Mouse (Mus musculus): ENCODE data around the gene Olfr1396.

Olfr1396 gene

DNA sequence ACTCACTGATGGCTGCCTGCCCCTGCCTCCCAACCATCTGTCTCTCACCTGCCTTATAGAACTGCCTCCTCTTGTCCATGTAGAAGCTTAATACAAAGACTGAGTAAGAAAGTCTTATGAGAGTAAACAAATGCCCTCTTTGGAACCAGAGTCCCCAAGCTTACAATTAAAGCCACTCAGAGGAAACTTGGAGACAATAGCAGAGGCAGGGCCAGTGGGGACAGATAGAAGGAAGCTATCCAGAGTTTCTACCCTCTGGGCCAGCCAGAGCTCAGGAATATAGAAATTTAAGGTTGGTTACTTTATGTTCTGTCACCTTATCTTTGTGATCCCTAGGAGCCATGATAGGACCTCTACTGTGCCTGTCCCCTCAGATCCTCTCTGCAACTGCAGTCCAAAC is at the start of gene Olfr1396:
Gene Olfr1396 (minus strand): TSS at position 101 of the 400 bp plus-strand sequence.
- DNase-seq (ENCODE audit: inconsistent age in 2 of 2, low spot score in 1 of 2) = no peak

DNA sequence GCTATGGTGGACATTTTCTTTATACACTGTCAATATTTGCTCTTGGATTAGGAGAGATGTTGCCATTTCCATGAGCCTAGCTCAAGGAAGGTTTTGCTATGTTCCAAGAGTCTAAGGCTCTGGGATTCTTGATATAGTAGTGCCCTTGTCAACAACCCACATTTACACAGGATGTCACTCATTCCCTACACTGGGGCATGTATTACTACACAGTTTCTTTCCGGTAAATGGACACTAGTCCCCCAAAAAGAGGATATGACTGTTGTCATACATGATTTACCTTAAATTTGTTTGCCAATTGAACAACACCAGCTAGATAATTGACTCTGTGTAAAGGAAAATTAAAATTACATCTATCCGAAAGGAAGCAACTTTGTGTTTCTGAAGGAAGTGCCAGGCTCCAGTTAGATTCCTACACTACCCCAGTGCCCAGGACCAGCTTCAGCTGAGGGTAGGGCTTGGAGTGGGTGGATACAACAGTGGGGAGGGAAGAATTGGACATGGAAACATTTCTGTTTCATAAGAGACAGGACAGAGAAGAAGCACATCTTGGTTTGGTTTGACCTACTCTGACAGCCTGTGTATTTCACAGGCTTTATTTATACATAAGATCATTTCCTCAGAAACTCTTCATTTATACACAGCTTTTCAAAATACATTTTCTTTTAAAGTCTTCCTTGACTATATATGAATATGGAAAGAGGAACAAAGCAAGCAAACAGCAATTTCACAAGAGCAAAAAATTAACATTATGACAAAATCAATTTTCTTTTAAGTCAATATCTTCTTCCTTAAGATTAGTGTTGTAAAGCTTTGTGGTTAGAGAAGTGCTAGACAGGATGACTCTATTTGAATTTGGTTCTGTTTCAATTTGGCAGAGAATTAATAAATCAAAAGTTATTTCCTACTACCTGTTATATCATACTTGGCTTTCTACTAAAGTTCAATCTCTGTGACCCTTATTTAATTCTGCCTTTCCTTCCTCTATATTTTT is 42.4 kb upstream of the Olfr1396 start:
- DNase-seq (ENCODE audit: inconsistent age in 2 of 2, low spot score in 1 of 2) = no peak

DNA sequence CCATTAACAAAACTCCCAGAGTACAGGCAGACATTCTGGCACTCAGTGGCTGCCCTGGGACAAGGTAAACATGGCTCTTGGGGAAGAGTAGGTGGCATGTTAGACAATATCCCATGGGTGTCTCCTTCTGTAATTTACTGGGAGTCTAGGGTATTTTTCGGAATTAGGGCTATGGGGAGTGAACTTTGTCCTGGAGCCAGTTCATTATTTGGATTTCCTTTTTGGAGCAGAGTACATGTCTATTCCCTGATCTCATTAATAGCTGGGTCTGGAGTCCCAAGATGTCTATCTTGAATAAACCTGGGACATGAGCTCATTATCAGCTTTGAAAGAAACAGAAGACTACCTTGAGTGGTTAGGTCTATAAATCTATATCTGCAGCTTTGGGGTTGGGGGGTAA is 39.4 kb upstream of the Olfr1396 start, which contains the start of gene Olfr1394:
Gene Olfr1394 (plus strand): TSS at position 301 of the 400 bp plus-strand sequence.
- no peak for DNase-seq (ENCODE audit: inconsistent age in 2 of 2, low spot score in 1 of 2)

DNA sequence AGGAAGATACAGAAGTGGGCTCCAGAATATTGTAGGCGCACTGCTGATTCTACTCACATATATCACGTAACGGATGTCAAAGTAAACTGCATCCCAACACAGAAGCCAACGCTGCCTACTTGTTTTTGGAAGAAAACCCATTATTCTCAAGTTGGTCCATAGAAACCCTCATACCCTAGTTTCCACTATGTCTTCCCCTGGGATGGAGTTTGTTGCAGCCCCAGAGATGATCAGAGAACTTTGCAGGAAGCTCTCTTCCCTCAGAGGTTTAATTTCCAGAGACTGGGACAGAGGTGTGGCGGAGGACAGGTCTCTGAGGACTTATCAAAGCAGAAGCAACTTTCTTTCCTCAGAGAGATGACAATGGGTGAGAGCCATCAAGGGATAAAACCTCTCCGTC is 27.3 kb upstream of the Olfr1396 start, which contains the start of gene Olfr1395:
Gene Olfr1395 (plus strand): TSS at position 301 of the 400 bp plus-strand sequence.
- DNase-seq (ENCODE audit: inconsistent age in 2 of 2, low spot score in 1 of 2) = no peak

DNA sequence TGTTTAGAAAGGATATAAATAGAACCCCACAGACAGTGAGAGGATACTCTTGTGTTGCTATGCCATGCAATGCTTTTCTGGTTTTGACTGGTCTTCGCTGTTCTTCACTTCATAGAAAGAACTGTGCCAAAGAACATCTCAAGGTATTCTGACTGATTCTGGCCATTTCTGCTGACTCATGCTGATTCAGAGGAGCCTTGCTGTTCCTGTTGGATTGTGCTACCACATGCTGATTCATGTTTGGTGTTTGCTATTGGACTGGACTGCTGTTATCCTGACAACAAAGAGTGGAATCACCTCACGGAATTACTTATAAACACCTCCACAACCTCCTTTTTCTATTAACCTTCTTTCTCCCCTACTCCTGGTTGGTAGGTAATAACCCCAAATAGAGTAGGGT is 9.5 kb upstream of the Olfr1396 start:
- no peak for DNase-seq (ENCODE audit: inconsistent age in 2 of 2, low spot score in 1 of 2)

DNA sequence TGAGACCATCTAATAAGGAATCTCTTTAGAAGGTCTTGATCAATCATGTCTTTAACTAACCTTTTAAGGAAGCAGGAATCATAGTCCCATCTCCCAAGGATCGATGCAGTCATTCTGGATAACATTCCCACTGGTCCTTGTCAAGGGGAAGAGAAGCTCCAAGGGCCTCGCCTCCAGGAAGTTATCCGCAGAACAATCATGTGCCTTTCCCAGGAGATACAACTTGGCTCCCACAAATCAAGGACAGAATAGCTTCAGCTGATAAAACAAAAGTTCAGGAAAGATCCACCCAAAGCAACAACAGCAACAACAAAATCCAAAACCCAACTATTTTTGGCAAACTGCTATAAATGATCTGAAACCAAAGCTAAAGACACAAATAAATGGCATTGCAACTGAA is 5.0 kb upstream of the Olfr1396 start:
- no peak for DNase-seq (ENCODE audit: inconsistent age in 2 of 2, low spot score in 1 of 2)

DNA sequence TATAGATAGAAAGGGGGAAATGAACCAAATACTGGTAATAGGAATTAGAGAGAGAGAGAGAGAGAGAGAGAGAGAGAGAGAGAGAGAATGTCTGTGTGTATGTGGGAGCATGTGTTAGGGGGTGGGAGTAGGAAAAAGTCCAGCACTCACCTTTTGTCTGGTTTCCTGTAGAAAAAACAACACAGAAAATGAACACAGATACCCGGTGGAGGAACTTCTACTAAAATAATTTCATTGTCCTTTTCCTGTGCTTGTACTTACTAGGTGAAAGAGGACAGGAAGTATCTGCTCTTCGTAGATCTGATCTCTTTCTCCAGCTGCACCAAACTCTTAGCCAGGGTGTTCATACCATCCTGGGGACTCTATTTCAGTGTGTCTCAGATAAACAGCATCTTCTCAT is 516 bp downstream of the Olfr1396 start:
- no peak for DNase-seq (ENCODE audit: inconsistent age in 2 of 2, low spot score in 1 of 2)

DNA sequence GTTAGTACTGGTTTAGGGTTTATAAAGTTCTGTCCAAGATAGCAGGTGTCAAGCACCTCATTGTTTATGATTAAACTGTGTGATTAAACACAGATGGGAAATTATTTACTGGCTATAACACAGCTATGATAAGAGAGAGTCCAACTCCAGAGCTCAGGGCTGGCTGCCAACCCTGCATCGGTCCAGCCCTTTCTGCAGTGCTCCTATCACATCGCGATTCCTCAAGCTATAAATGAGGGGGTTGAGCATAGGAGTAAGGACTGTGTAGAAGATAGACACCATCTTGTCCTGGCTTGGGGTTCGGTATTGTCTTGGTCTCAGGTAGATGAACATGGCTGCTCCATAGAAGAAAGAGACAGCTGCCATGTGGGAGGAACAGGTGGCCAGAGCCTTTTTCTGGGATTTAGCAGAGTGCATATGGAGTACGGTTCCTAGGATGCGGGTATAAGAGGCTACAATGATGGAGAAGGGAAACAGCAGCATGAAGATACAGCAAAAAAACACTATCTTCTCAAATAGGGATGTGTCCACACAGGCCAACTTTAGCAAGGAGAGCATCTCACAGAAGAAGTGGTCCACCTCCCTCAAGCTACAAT is 2.0 kb downstream of the Olfr1396 start:
- no peak for DNase-seq (ENCODE audit: inconsistent age in 2 of 2, low spot score in 1 of 2)

DNA sequence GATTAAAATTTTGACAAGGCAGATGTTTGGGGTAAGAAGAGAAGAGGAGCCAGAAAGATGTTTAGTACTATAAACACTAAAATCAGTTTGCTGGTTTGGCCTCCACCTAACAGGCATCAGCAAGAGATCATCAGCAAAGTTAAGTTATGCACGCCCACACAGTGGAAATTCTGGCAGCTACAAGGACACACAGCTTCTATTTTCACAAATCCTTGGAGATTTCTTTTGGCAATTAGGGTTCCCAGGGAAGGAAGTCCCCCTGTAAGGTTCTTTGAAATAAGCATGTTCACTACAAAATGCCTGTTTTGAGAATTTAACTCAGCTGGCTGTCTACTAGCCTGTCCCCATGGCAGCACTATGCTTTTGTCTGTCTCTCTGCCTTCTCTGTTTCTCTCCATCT is 3.7 kb downstream of the Olfr1396 start:
- DNase-seq (ENCODE audit: inconsistent age in 2 of 2, low spot score in 1 of 2) = no peak

DNA sequence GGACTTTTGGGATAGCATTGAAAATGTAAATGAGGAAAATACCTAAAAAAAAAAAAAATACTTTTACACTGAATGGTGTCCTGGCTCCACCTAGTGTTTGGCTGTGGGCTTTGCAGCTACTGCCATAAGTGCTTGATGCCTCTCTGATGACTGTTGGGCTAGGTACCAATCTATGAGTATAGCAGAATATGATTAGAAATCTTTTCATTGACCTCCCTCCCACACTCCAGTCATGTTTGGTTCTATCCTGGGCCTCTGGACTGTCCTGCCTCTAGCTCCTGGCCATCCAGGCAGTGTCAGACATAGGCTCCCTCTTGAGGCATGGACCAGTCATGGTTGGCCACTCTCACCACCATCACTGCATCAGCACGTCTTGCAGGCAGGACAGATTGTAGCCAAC is 5.8 kb downstream of the Olfr1396 start:
- peak in 1 of 2 experiments; percentile 68 for DNase-seq (ENCODE audit: inconsistent age in 2 of 2, low spot score in 1 of 2)

DNA sequence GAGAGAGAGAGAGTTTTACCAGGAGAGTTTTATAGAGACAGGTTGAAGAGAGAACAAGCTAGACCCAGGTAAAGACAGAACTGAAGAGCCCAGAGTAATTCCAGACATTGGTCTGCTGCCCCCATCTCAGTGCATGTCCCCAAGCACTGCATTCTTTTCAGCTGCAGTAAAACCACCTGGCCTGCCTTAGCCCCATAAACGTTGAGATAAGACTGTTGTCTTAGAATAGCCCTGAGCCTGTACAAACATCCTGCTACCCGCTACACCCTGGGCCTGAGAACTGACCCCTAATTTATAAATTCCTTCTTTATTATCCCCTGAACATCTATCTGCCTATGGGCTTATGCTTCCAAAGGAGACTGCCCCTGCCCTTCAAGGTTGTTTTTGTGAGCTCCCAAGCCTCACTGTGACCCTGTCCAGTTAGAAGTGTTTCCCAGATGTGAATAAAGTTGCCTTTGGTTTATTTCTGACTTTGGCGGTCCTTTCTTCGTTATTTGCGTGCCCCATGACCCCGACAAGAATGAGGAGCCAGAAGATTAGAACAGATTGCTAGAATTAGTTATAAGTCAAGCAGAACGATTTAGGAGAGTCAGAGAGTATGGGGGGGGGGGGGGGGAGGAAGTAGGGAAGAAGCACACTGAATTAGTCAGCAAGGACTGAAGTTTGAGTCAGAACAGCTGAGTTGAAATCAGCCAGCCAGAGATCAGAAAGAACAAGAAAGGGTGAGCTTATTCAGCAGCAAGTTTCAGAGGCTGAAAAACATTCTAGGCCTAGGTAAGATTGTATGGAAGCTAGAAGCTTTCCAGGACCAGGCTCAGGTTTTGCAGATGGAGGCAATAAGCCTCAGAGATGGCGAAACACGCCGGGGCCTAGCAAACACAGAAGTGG is 6.8 kb downstream of the Olfr1396 start:
- peak in 1 of 2 experiments; percentile 63 for DNase-seq (ENCODE audit: inconsistent age in 2 of 2, low spot score in 1 of 2)

DNA sequence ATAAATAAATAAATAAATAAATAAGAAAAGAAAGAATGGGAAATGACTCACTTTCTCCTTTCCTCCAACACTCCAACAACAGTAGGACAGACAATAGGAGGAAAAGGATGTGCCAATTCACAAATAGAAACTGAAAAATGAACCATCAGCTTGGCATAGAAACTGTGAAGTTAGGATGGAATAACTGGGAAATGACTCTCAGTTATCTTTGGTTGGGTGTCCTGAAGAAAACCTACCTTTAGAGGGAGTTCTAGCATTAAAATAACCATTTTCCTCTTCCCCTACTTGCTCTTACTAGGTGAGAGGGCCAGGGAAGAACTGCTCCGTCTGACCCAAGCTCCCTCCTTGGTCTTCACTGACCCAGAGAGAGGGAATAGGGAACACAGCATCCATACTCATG is 8.9 kb downstream of the Olfr1396 start:
- peak in 1 of 2 experiments; percentile 47 for DNase-seq (ENCODE audit: inconsistent age in 2 of 2, low spot score in 1 of 2)

DNA sequence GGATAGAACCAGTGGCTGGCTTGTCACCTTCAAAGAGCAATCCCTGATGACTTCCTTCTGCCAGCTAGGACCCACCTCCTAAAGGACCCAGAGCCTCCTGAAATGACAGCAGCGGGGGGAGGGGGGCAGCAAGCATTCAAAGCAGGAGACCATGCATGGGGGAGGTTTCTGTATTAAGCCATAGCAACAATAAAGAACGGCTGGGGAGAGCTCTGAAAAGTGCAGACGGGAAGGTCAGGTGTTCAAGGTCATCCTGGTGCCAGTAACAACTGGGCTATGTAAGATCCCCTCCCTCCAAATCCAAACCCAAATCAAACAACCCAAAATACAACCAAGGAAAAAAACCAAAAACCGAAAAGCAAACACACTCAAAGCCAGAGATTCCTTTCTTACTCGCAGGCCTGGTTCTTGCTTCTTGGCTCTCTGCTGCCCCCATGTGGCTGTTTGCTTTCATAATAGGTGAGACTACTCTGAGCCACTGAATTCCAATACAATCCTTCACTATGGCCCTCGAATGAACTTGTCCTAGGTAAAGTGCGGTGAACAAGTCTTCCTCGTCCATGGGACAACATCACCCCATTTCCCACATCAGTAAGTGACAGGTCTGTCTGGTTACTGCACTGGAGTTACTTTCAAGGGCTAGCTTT is 11.5 kb downstream of the Olfr1396 start:
- peak; percentile 83 to 95 for DNase-seq (ENCODE audit: inconsistent age in 2 of 2, low spot score in 1 of 2)

DNA sequence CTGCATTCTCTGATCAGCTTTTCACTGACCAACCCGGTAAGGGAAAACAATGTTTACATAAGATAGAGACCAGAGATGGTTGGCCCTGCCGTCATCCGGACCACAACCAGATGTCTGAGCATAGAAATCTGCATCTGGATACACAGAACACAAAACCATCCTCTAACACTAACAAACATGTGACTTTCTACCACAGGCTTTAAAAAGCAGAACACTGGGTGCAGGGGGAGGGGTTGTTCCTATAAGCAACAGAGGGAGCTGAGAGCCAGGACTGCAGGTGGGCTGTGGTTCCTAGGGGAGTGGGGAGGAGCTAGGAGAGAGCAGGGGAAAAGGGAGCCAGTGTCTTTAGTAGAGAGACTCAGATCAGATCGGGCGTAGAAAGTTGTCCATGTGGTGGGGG is 13.2 kb downstream of the Olfr1396 start:
- no peak for DNase-seq (ENCODE audit: inconsistent age in 2 of 2, low spot score in 1 of 2)

DNA sequence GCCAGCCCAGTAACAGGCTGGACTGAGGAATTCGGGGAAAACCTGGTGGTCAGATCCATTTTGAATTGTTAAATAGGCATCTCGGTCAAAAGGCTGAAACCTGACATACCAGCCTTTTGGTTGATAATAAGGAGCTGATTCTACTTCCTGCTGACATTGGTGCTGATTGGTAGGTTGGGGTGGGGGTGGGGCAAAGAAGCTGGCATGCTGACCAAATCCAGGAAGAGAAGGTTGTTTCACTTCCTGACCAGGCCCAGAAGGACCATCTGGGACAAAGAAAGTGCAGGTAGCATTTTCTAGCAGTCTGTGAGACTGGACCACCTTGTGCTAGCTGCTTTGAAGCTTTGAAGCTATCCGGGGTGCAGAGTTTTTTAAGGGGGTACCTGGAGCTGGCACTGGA is 14.3 kb downstream of the Olfr1396 start:
- DNase-seq (ENCODE audit: inconsistent age in 2 of 2, low spot score in 1 of 2) = no peak

DNA sequence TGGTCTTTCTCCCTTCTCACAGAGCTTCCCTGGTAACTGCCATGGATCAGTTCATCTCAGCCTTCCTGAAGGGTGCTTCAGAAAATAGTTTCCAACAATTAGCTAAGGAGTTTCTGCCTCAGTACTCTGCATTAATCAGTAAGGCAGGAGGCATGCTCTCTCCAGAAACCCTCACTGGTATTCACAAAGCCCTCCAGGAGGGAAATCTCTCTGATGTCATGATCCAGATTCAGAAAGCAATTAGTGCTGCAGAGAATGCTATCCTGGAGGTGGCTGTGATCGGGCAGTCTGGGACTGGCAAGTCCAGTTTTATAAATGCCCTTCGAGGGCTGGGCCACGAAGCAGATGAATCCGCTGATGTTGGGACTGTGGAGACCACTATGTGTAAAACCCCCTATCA is 19.3 kb downstream of the Olfr1396 start:
- DNase-seq (ENCODE audit: inconsistent age in 2 of 2, low spot score in 1 of 2) = no peak

DNA sequence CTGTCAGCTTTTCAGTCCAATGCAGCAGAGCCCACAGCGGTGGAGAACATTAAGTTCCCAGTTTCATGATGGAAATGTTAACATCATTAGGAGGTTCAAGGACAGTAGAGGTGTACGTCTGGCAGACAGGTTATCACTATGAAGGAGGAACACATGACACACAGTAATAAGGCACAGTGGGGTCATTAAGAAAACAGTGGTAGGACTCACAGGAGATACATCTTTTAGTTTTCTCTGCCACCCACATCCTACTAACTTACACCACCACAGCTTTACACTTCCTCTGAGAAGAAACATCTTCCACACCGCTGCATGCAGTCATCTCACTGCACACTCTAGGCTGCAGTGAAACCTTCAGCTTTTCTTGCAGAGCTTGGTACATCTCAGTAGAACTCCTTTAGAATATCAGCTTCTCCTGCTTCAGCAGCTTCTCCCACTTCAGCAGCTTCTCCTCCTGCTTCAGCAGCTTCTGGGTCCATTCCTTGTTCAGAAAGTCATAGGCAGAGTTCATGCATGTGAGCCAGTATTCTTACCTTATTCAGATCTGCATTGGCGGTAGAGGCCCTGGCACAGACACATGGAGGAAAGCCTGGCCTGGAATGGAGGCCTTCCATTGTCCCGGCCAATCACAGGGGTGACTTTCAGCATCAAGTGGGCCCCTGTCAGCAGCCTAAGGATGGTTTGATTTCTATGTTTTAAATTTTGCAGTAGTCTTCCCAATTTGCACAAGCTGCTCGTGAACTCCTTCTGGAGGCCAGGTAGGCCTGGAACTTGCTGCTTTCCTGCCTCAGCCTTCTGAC is 20.6 kb downstream of the Olfr1396 start:
- no peak for DNase-seq (ENCODE audit: inconsistent age in 2 of 2, low spot score in 1 of 2)

DNA sequence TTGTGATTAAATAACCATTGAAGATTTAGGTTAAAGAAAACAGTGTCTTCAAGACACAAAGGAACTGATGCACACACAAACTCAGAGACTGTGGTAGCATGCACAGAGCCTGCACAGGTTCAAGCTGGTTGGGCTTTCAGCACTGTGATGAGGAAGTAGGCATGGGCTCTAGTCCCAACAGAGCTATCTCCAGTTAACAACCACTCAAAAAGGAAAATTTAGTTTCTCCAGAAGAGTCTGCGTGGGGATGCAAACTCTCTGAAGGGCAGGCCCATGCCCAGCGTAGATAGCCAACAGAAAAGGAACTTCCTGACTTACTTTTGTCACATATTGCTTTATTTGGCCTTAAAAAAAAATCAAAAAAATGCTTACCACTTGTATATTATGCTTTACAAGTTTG is 21.9 kb downstream of the Olfr1396 start:
- no peak for DNase-seq (ENCODE audit: inconsistent age in 2 of 2, low spot score in 1 of 2)

DNA sequence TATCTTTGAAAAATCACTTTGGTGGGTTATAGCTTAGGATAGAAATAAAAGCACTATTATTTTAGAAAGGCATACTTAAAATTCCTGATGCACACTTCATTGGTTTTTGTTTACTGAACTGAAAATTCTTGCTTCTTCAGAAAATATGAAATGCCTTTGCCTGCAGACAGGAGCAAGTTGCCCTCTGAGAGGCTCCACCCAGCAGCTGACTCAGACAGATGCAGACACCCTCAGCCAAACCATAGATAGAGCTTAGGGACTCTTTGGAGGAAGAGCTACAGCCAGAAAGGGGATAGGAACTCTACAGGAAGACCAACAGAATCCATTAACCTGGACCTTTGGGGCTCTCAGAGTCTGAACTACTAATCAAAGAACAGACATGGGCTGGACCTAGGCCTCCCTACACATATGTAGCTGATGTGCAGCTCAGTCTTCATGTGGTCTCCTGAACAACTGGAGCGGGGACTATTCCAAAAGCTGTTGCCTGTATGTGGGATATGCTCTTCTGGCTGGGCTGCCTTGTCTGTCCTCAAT is 22.6 kb downstream of the Olfr1396 start:
- no peak for DNase-seq (ENCODE audit: inconsistent age in 2 of 2, low spot score in 1 of 2)

DNA sequence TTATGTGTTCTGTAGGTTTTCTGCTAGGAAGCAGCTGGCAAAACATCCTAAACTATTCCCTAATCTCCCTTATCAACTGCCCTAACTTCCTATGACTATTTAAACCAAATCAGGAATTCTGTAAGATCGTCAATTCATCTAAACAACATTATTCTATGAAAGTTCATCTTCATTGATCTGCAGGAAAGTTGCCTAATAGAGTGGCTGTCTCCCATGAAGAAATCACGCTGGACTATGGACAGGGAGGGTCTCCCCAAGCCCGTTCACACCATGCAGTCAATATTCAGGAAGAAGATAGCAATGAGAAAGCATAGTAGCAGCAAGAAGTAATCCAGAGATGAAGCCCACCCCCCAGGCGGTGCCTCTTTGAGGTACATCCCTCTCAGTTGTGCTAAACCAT is 23.5 kb downstream of the Olfr1396 start:
- DNase-seq (ENCODE audit: inconsistent age in 2 of 2, low spot score in 1 of 2) = no peak

All from adrenal gland, adult (tissue).